Mouse (Mus musculus): ENCODE data around the gene Irgq.

DNA sequence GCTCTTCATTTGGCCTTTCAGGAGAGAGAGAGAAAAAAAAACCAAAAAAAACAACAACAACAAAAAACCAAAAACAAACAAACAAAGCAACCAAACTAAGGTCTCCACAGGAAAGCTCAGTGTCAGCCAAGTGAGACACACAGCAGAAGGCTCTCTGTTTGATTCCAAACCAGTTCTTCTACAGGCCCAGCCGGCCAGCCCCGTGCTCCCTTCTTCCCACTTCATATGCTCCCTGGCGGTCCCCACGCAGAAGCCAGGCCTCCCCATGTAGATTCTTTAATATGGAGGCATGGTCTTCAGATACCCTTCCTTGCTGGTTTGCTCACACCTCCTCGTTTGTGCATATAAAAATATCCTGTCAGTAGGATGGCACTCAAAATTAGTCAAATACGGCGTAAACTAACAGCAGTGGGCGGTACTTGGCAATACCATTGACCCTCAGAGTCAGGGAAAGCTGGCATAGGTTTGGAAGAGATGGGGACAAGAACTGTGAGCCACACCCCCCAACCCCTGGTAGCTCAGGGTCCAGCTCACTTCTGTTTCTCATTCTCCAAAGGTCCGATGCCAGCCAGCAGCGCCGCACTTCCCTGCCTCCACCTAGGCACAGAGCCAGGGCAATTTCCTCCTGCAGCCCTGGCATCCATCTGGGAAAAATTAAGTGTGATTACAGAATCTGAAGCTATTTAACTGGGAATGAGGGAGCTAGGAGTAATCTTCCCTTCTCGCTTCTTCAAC is 4.6 kb upstream of the Irgq start:
- TF ChIP-seq POLR2A (IDR thresholded peaks at IDR 0.05; ENCODE audit: low read depth, low read length) (no peak), CTCF (conservative IDR thresholded peaks at IDR 0.05; ENCODE audit: insufficient read depth, insufficient read length, low read depth, low read length) (no peak)

All from kidney, adult 2 months (tissue).